Mouse (Mus musculus) heart, embryonic 16.5 days (tissue): ENCODE data around the gene Fam83g. TPM values are rescaled to one million over a fixed set of nuclear protein-coding genes. Genes with fewer than 3 reads are reported as not detected.

Source experiments
- ATAC-seq: fragments of 200-750 bp; cut with Nextera tagmentation; replicated peaks from 2 replicates; pipeline ENCODE4 v1.8.0; 2017; ENCODE audit warnings: moderate number of reproducible peaks; ENCODE audit not compliant: insufficient read depth, low FRiP score; ENCODE audit errors: extremely low read depth
- H3K27ac ChIP-seq: fragments of 300-500 bp; sonication (generic); 2 replicates; pipeline ENCODE4 v1.5.1; 2014; ENCODE audit warnings: mild to moderate bottlenecking, low read length, control low read depth, moderate library complexity
- H3K27me3 ChIP-seq: fragments of 300-500 bp; sonication (generic); 2 replicates; pipeline ENCODE4 v1.6.1; 2014; ENCODE audit warnings: low read length, mixed read lengths; ENCODE audit not compliant: control insufficient read depth, insufficient read depth
- H3K36me3 ChIP-seq: fragments of 300-500 bp; sonication (generic); 2 replicates; pipeline ENCODE4 v1.6.1; 2014; ENCODE audit not compliant: control insufficient read depth, insufficient read depth
- H3K4me1 ChIP-seq: fragments of 300-500 bp; sonication (generic); 2 replicates; pipeline ENCODE4 v1.6.1; 2014; ENCODE audit warnings: low read length, mixed read lengths; ENCODE audit not compliant: control insufficient read depth, insufficient read depth
- H3K4me2 ChIP-seq: fragments of 300-500 bp; sonication (generic); 2 replicates; pipeline ENCODE4 v1.6.1; 2014; ENCODE audit warnings: low read depth, mild to moderate bottlenecking, control low read depth, low read length
- H3K4me3 ChIP-seq: fragments of 300-500 bp; sonication (generic); 2 replicates; pipeline ENCODE4 v1.5.1; 2014; ENCODE audit warnings: mild to moderate bottlenecking, control low read depth, low read length
- H3K9ac ChIP-seq: fragments of 300-500 bp; sonication (generic); 2 replicates; pipeline ENCODE4 v1.6.1; 2014; ENCODE audit warnings: low read length, control low read depth
- H3K9me3 ChIP-seq: fragments of 300-500 bp; sonication (generic); replicated peaks from 2 replicates; pipeline ENCODE4 v1.6.1; 2016; ENCODE audit warnings: low read length; ENCODE audit not compliant: control insufficient read depth
- WGBS: fragments of 180-500 bp; shearing (Covaris S2); extraction: QIAGEN DNeasy Blood & Tissue Kit; methylation state at CpG from one replicate; pipeline ENCODE4 v1.1.7; 2014; 5-methylcytosine and 5-hydroxymethylcytosine counted together
- polyA plus RNA-seq: library from polyadenylated mRNA; unstranded; fragments of >200 nt; fragmentation: Nextera tagmentation; extraction: Ambion mirVana; gene quantifications from 2 replicates; pipeline ENCODE4 v1.2.1, GENCODE M21; 2015

Gene Fam83g
- polyA plus RNA-seq, 1 experiment from 2014 or later, result 1.5 TPM

GRCm38 (mm10) chr11:61657432-61657831, 26.5 kb upstream of the Fam83g start:
- Histone ChIP-seq H3K4me3 (no peak overlapping the region), H3K4me1 (peaks cover 3% of the 10 kb centered on the region), H3K36me3 (no peaks in the 10 kb centered on the region), H3K9me3 (no peaks in the 10 kb centered on the region), H3K27me3 (no peaks in the 10 kb centered on the region), H3K27ac (no peak overlapping the region), H3K4me2 (no peak overlapping the region), H3K9ac (no peak overlapping the region)
- no peak for ATAC-seq
- WGBS, result 59% methylated on average over 2 of the region's 2 CpGs

- ATAC-seq, result no peak
- 85% methylated on average over 3 of the region's 3 CpGs for WGBS
- H3K4me1 ChIP-seq, result peaks cover 3% of the 10 kb centered on the region
- no peak overlapping the region for H3K27ac ChIP-seq
- no peaks in the 10 kb centered on the region for H3K27me3 ChIP-seq
- no peak overlapping the region for H3K9ac ChIP-seq
- H3K9me3 ChIP-seq, result no peaks in the 10 kb centered on the region
- H3K4me3 ChIP-seq, result no peak overlapping the region
- no peaks in the 10 kb centered on the region for H3K36me3 ChIP-seq
- no peak overlapping the region for H3K4me2 ChIP-seq
Observed at GRCm38 (mm10) chr11:61658360-61658922, 25.4 kb upstream of the Fam83g start.

- 74% methylated on average over 4 of the region's 4 CpGs for WGBS
- Histone ChIP-seq H3K9me3 (no peaks in the 10 kb centered on the region), H3K4me2 (no peak overlapping the region)
Observed at GRCm38 (mm10) chr11:61659011-61659858, 24.7 kb upstream of the Fam83g start.

GRCm38 (mm10) chr11:61660001-61660400, 23.9 kb upstream of the Fam83g start:
- 89% methylated on average over 8 of the region's 8 CpGs for WGBS
- Histone ChIP-seq H3K36me3 (no peaks in the 10 kb centered on the region), H3K9ac (no peak overlapping the region), H3K27ac (no peak overlapping the region), H3K4me1 (peaks cover 3% of the 10 kb centered on the region), H3K9me3 (no peaks in the 10 kb centered on the region), H3K4me3 (no peak overlapping the region), H3K4me2 (no peak overlapping the region), H3K27me3 (no peaks in the 10 kb centered on the region)
- no peak for ATAC-seq

More at GRCm38 (mm10) chr11:61659011-61659858, 24.7 kb upstream of the Fam83g start:
- Histone ChIP-seq H3K27me3 (no peaks in the 10 kb centered on the region), H3K27ac (peak overlapping the region; percentile 40; the same call in 1 of the 2 replicates), H3K36me3 (no peaks in the 10 kb centered on the region), H3K4me1 (peaks cover 3% of the 10 kb centered on the region), H3K4me3 (no peak overlapping the region), H3K9ac (no peak overlapping the region)
- no peak for ATAC-seq

GRCm38 (mm10) chr11:61660806-61661392, 23.0 kb upstream of the Fam83g start:
- H3K27me3 ChIP-seq, result no peaks in the 10 kb centered on the region
- no peak overlapping the region for H3K4me3 ChIP-seq
- no peaks in the 10 kb centered on the region for H3K9me3 ChIP-seq
- no peak overlapping the region for H3K4me2 ChIP-seq
- no peak for ATAC-seq
- H3K9ac ChIP-seq, result no peak overlapping the region
- no peaks in the 10 kb centered on the region for H3K36me3 ChIP-seq
- WGBS, result 65% methylated on average over 7 of the region's 7 CpGs
- peaks cover 3% of the 10 kb centered on the region for H3K4me1 ChIP-seq
- H3K27ac ChIP-seq, result no peak overlapping the region

GRCm38 (mm10) chr11:61662189-61662588, 21.7 kb upstream of the Fam83g start:
- WGBS, result 92% methylated on average over 5 of the region's 5 CpGs
- ATAC-seq, result no peak
- H3K4me3 ChIP-seq, result no peak overlapping the region

GRCm38 (mm10) chr11:61665401-61665800, 18.5 kb upstream of the Fam83g start:
- H3K27ac ChIP-seq, result no peak overlapping the region

More at GRCm38 (mm10) chr11:61662189-61662588, 21.7 kb upstream of the Fam83g start:
- Histone ChIP-seq H3K4me1 (peaks cover 3% of the 10 kb centered on the region), H3K9me3 (no peaks in the 10 kb centered on the region), H3K27ac (no peak overlapping the region), H3K27me3 (no peaks in the 10 kb centered on the region), H3K36me3 (no peaks in the 10 kb centered on the region), H3K9ac (no peak overlapping the region), H3K4me2 (no peak overlapping the region)

GRCm38 (mm10) chr11:61665991-61666799, 17.7 kb upstream of the Fam83g start:
- H3K27me3 ChIP-seq, result no peaks in the 10 kb centered on the region
- no peaks in the 10 kb centered on the region for H3K36me3 ChIP-seq
- 41% methylated on average over 7 of the region's 7 CpGs for WGBS
- no peak overlapping the region for H3K4me2 ChIP-seq
- 0 out of 2 replicates have a peak, but pooled peaks have one; percentile 32 for ATAC-seq
- H3K4me1 ChIP-seq, result no peaks in the 10 kb centered on the region
- H3K9me3 ChIP-seq, result no peaks in the 10 kb centered on the region
- H3K9ac ChIP-seq, result no peak overlapping the region
- no peak overlapping the region for H3K27ac ChIP-seq
- H3K4me3 ChIP-seq, result no peak overlapping the region

More at GRCm38 (mm10) chr11:61665401-61665800, 18.5 kb upstream of the Fam83g start:
- no peaks in the 10 kb centered on the region for H3K27me3 ChIP-seq
- no peaks in the 10 kb centered on the region for H3K9me3 ChIP-seq
- no peak for ATAC-seq
- H3K9ac ChIP-seq, result no peak overlapping the region
- H3K36me3 ChIP-seq, result no peaks in the 10 kb centered on the region
- H3K4me2 ChIP-seq, result no peak overlapping the region
- H3K4me3 ChIP-seq, result no peak overlapping the region
- H3K4me1 ChIP-seq, result no peaks in the 10 kb centered on the region; the same call in 1 of the 2 replicates
- 76% methylated on average over 4 of the region's 4 CpGs for WGBS
